Mouse (Mus musculus) spleen, adult 2 months (tissue): ENCODE data around the gene Exosc5.

Experiments
- CTCF ChIP-seq: fragments of 200-500 bp; IDR thresholded peaks from 2 replicates; pipeline ENCODE4 v1.5.1; 2011; ENCODE audit warnings: mild to moderate bottlenecking, inconsistent platforms; ENCODE audit not compliant: insufficient read depth, insufficient read length, insufficient replicate concordance; ENCODE audit errors: extremely low read depth
- POLR2A ChIP-seq: fragments of 200-500 bp; IDR thresholded peaks from 2 replicates; pipeline ENCODE4 v1.6.1; 2011; ENCODE audit warnings: low read depth, low read length, inconsistent platforms

GRCm38 (mm10) chr7:25624851-25625250 is 34.1 kb upstream of the Exosc5 start:
- TF ChIP-seq CTCF (no peak), POLR2A (no peak)
